Mouse (Mus musculus): ENCODE results near the gene Cpne2. TPM values are rescaled to one million over a fixed set of nuclear protein-coding genes. Genes with fewer than 3 reads are reported as not detected.

The Cpne2 gene
- polyA plus RNA-seq, 1 experiment, result 45.7 TPM

- peaks cover 6% of the 10 kb centered on the region for H3K4me1 ChIP-seq (ENCODE audit: control insufficient read depth, insufficient read depth, low read length)
- no peak for TF ChIP-seq CTCF (IDR thresholded peaks at IDR 0.05; ENCODE audit: low read depth, low read length)
- TF ChIP-seq POLR2A (IDR thresholded peaks at IDR 0.05; ENCODE audit: borderline replicate concordance, low read depth, low read length), result no peak
- H3K27ac ChIP-seq (ENCODE audit: insufficient read depth, low read depth, low read length), result peak overlapping the region; percentile 80
- H3K4me3 ChIP-seq (ENCODE audit: insufficient read depth, low read length), result peak overlapping the region; percentile 95
These were observed 68.3 kb downstream of the Cpne2 start for GRCm38 (mm10) chr8:94601034-94601606.

GRCm38 (mm10) chr8:94601607-94602385 is 69.0 kb downstream of the Cpne2 start, which contains the start of the genes Rspry1 and Fam192a:
TSS of gene Rspry1 (plus strand) at chr8:94601937.
TSS of gene Fam192a (minus strand) at chr8:94601997.
- H3K27ac ChIP-seq (ENCODE audit: insufficient read depth, low read depth, low read length), result peak within 1 kb of the TSS; percentile 80
- H3K4me1 ChIP-seq (ENCODE audit: control insufficient read depth, insufficient read depth, low read length), result peaks cover 6% of the 10 kb centered on the region
- peak within 1 kb of the TSS; percentile 97 for H3K4me3 ChIP-seq (ENCODE audit: insufficient read depth, low read length)
- no peak for TF ChIP-seq POLR2A (IDR thresholded peaks at IDR 0.05; ENCODE audit: borderline replicate concordance, low read depth, low read length)
- TF ChIP-seq CTCF (IDR thresholded peaks at IDR 0.05; ENCODE audit: low read depth, low read length), result no peak

- peak overlapping the region; percentile 10 for H3K27ac ChIP-seq (ENCODE audit: insufficient read depth, low read depth, low read length)
- peaks cover 6% of the 10 kb centered on the region for H3K4me1 ChIP-seq (ENCODE audit: control insufficient read depth, insufficient read depth, low read length)
- TF ChIP-seq POLR2A (IDR thresholded peaks at IDR 0.05; ENCODE audit: borderline replicate concordance, low read depth, low read length) (no peak), CTCF (IDR thresholded peaks at IDR 0.05; ENCODE audit: low read depth, low read length) (no peak)
- H3K4me3 ChIP-seq (ENCODE audit: insufficient read depth, low read length), result peak overlapping the region; percentile 97
These were observed 69.8 kb downstream of the Cpne2 start for GRCm38 (mm10) chr8:94602471-94603131.

- peaks cover 3% of the 10 kb centered on the region; the same call in 1 of the 2 replicates for H3K4me1 ChIP-seq (ENCODE audit: control insufficient read depth, insufficient read depth, low read length)
- TF ChIP-seq CTCF (IDR thresholded peaks at IDR 0.05; ENCODE audit: low read depth, low read length), result no peak
- no peak overlapping the region for H3K27ac ChIP-seq (ENCODE audit: insufficient read depth, low read depth, low read length)
- H3K4me3 ChIP-seq (ENCODE audit: insufficient read depth, low read length), result no peak overlapping the region
These were observed 71.2 kb downstream of the Cpne2 start for GRCm38 (mm10) chr8:94604030-94604429.

DNA sequence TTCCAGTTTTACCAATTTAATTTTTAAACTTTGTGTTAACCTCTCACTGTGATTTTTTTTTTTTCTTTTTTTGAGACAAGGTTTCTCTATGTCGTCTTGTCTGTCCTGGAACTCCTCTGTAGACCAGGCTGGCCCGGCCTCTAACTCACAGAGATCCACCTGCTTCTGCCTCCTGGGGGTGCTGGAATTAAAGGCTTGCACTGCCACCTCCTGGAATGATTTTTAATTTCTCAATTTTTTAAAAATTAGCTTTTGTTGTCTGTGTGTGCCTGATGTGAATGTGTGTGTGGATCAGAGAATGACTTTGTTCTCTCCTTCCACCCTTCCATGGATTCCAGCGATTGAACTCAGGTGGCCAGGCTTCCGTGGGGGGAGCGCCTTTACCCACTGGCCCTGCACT is 74.3 kb downstream of the Cpne2 start:
- Histone ChIP-seq H3K27ac (ENCODE audit: insufficient read depth, low read depth, low read length) (no peak overlapping the region), H3K4me3 (ENCODE audit: insufficient read depth, low read length) (no peak overlapping the region), H3K4me1 (ENCODE audit: control insufficient read depth, insufficient read depth, low read length) (peaks cover 2% of the 10 kb centered on the region; the same call in 1 of the 2 replicates)
- TF ChIP-seq POLR2A (IDR thresholded peaks at IDR 0.05; ENCODE audit: borderline replicate concordance, low read depth, low read length) (no peak), CTCF (IDR thresholded peaks at IDR 0.05; ENCODE audit: low read depth, low read length) (peak; percentile 44)

Other genes starting within 250 kb of the Cpne2 start
- 1.1 TPM in 1 of 2 replicates, not detected in the other for gene Slc12a3, start 203.8 kb upstream of the Cpne2 start, polyA plus RNA-seq (2012; ENCODE audit: insufficient read depth, insufficient read length, missing spikeins)
- 86.2 and 93.4 TPM in 2 replicates for gene Herpud1, start 146.6 kb upstream of the Cpne2 start, polyA plus RNA-seq (2012; ENCODE audit: insufficient read depth, insufficient read length, missing spikeins)
- 37.8 and 44.1 TPM in 2 replicates for gene Nlrc5, start 98.6 kb upstream of the Cpne2 start, polyA plus RNA-seq (2012; ENCODE audit: insufficient read depth, insufficient read length, missing spikeins)
- 22.0 and 23.8 TPM in 2 replicates for gene Rspry1, start 68.9 kb downstream of the Cpne2 start, polyA plus RNA-seq (2012; ENCODE audit: insufficient read depth, insufficient read length, missing spikeins)
- gene Fam192a, start 69.0 kb downstream of the Cpne2 start, polyA plus RNA-seq (2012; ENCODE audit: insufficient read depth, insufficient read length, missing spikeins), result 77.1 and 77.4 TPM in 2 replicates
- gene Arl2bp, start 133.6 kb downstream of the Cpne2 start, polyA plus RNA-seq (2012; ENCODE audit: insufficient read depth, insufficient read length, missing spikeins), result 25.3 and 32.4 TPM in 2 replicates
- not detected in 2 replicates for gene Pllp, start 163.3 kb downstream of the Cpne2 start, polyA plus RNA-seq (2012; ENCODE audit: insufficient read depth, insufficient read length, missing spikeins)
- 0.36 and 0.50 TPM in 2 replicates for gene Ccl22, start 212.6 kb downstream of the Cpne2 start, polyA plus RNA-seq (2012; ENCODE audit: insufficient read depth, insufficient read length, missing spikeins)
- gene Cx3cl1, start 239.0 kb downstream of the Cpne2 start, polyA plus RNA-seq (2012; ENCODE audit: insufficient read depth, insufficient read length, missing spikeins), result 0.56 and 0.76 TPM in 2 replicates

Data from bone marrow macrophage, adult 2 months (primary cell).